8 mouse cellular contexts compared by ENCODE assay signal in genomic region chr2:93029267-93030060, GRCm38 (mm10). TPM values are rescaled to one million over a fixed set of nuclear protein-coding genes. Genes with fewer than 3 reads are reported as not detected.
A peak's percentile ranks its signal among the peaks of the same experiment; 100 is the strongest.
DNase-seq lines count a peak whose midpoint lies in the region; ATAC-seq lines count a peak whose summit lies in the region.

No protein-coding gene starts in this region.

- peak overlapping the region; percentile 67 for H3K27ac ChIP-seq in hindbrain, embryonic 10.5 days
- no peak overlapping the region for H3K27ac ChIP-seq in hindbrain, embryonic 12.5 days
- peak overlapping the region; percentile 43 for H3K27ac ChIP-seq in heart, embryonic 11.5 days (ENCODE audit: low read depth, low read length)
- no peak overlapping the region for H3K27ac ChIP-seq in midbrain, embryonic 16.5 days (ENCODE audit: low read length)

- no peak overlapping the region for H3K4me3 ChIP-seq in hindbrain, embryonic 10.5 days
- no peak overlapping the region for H3K4me3 ChIP-seq in hindbrain, embryonic 12.5 days
- H3K4me3 ChIP-seq in heart, embryonic 11.5 days (ENCODE audit: low read depth, low read length) = no peak overlapping the region
- H3K4me3 ChIP-seq in midbrain, embryonic 16.5 days (ENCODE audit: low read depth, low read length) = no peak overlapping the region

- no peak for DNase-seq in hindbrain, embryonic 10.5 days (ENCODE audit: low spot score)
- peak; percentile 74 for DNase-seq in brain, adult 2 months (ENCODE audit: low read depth, low spot score)
- peak; percentile 75 for DNase-seq in kidney, postnatal 14 days
- no peak for DNase-seq in right cerebral cortex, postnatal 36 days (ENCODE audit: low spot score in 2 of 2)
- no peak for DNase-seq in embryo, embryonic 11 days

- peaks cover 61% of the 10 kb centered on the region for H3K4me1 ChIP-seq in hindbrain, embryonic 10.5 days (replicated peaks)
- H3K4me1 ChIP-seq in hindbrain, embryonic 12.5 days = peaks cover 39% of the 10 kb centered on the region
- peaks cover 50% of the 10 kb centered on the region for H3K4me1 ChIP-seq in heart, embryonic 11.5 days (ENCODE audit: control insufficient read depth, insufficient read depth, low read length)
- peaks cover 5% of the 10 kb centered on the region; the same call in 1 of the 2 replicates for H3K4me1 ChIP-seq in midbrain, embryonic 16.5 days (ENCODE audit: control insufficient read depth, insufficient read depth, low read length)

- 38% methylated on average over 14 of the region's 14 CpGs for WGBS in hindbrain, embryonic 10.5 days
- WGBS in hindbrain, embryonic 12.5 days = 38% methylated on average over 14 of the region's 14 CpGs
- 47% methylated on average over 14 of the region's 14 CpGs for WGBS in heart, embryonic 11.5 days (ENCODE audit: insufficient replicate concordance)
- 33% methylated on average over 14 of the region's 14 CpGs for WGBS in midbrain, embryonic 16.5 days

- H3K36me3 ChIP-seq in hindbrain, embryonic 10.5 days = no peaks in the 10 kb centered on the region
- H3K36me3 ChIP-seq in hindbrain, embryonic 12.5 days = peaks cover 4% of the 10 kb centered on the region; the same call in 1 of the 2 replicates
- H3K36me3 ChIP-seq in heart, embryonic 11.5 days (ENCODE audit: control insufficient read depth, insufficient read depth, low read length) = no peaks in the 10 kb centered on the region
- H3K36me3 ChIP-seq in midbrain, embryonic 16.5 days (ENCODE audit: control insufficient read depth, insufficient read depth, low read length) = no peaks in the 10 kb centered on the region

- no peak for ATAC-seq in hindbrain, embryonic 12.5 days (ENCODE audit: low FRiP score)
- ATAC-seq in heart, embryonic 11.5 days (replicated peaks; ENCODE audit: insufficient number of reproducible peaks, low FRiP score, low TSS enrichment) = peak; percentile 41; the same call in 1 of the 2 replicates
- ATAC-seq in midbrain, embryonic 16.5 days = 0 out of 2 replicates have a peak, but pooled peaks have one; percentile 9

- peaks cover 2% of the 10 kb centered on the region; the same call in 1 of the 2 replicates for H3K27me3 ChIP-seq in hindbrain, embryonic 10.5 days (ENCODE audit: insufficient read depth, poor library complexity, severe bottlenecking)
- H3K27me3 ChIP-seq in hindbrain, embryonic 12.5 days = no peaks in the 10 kb centered on the region
- H3K27me3 ChIP-seq in heart, embryonic 11.5 days (ENCODE audit: control insufficient read depth, insufficient read depth, low read length) = no peaks in the 10 kb centered on the region
- H3K27me3 ChIP-seq in midbrain, embryonic 16.5 days (ENCODE audit: control insufficient read depth, insufficient read depth, low read depth, low read length) = no peaks in the 10 kb centered on the region

- H3K9ac ChIP-seq in hindbrain, embryonic 12.5 days = no peak overlapping the region
- H3K9ac ChIP-seq in heart, embryonic 11.5 days (ENCODE audit: low read depth, low read length) = no peak overlapping the region
- 0 out of 2 replicates have a peak overlapping the region, but pooled peaks have one; percentile 22 for H3K9ac ChIP-seq in midbrain, embryonic 16.5 days (ENCODE audit: low read depth, low read length)

- H3K4me2 ChIP-seq in hindbrain, embryonic 12.5 days (replicated peaks) = no peak overlapping the region
- H3K4me2 ChIP-seq in heart, embryonic 11.5 days = peak overlapping the region; percentile 2; the same call in 1 of the 2 replicates
- no peak overlapping the region for H3K4me2 ChIP-seq in midbrain, embryonic 16.5 days (ENCODE audit: low read length)

- no peaks in the 10 kb centered on the region for H3K9me3 ChIP-seq in hindbrain, embryonic 10.5 days
- no peaks in the 10 kb centered on the region for H3K9me3 ChIP-seq in hindbrain, embryonic 12.5 days (replicated peaks)
- no peaks in the 10 kb centered on the region for H3K9me3 ChIP-seq in heart, embryonic 11.5 days (replicated peaks; ENCODE audit: control insufficient read depth, low read length)
- no peaks in the 10 kb centered on the region for H3K9me3 ChIP-seq in midbrain, embryonic 16.5 days (replicated peaks; ENCODE audit: control insufficient read depth, low read length, poor library complexity, severe bottlenecking)

RNA-seq across cellular contexts. Expression of gene Prdm11, which starts 16.5 kb away (rescaled TPM):
- 2.1 and 2.3 TPM in 2 replicates for polyA plus RNA-seq in hindbrain, embryonic 10.5 days (2016; fragmentation: Nextera tagmentation; extraction: Ambion mirVana)
- polyA plus RNA-seq in hindbrain, embryonic 12.5 days (2016; fragmentation: Nextera tagmentation; extraction: Ambion mirVana) = 2.9 and 3.6 TPM in 2 replicates
- polyA plus RNA-seq in heart, embryonic 11.5 days (2014; fragmentation: Nextera tagmentation; extraction: Ambion mirVana) = 3.1 and 3.3 TPM in 2 replicates
- 2.1 and 2.6 TPM in 2 replicates for polyA plus RNA-seq in midbrain, embryonic 16.5 days (2015; fragmentation: Nextera tagmentation; extraction: Ambion mirVana)

Comparison
In these comparisons a context has a peak if more than half of its experiments do, and no peak if none do; other contexts are left out.
1. H3K27ac ChIP-seq: peak in hindbrain, embryonic 10.5 days (single experiment) and heart, embryonic 11.5 days (single experiment); none in hindbrain, embryonic 12.5 days (single experiment) and midbrain, embryonic 16.5 days (single experiment).
2. DNase-seq: peak in brain, adult 2 months (single experiment) and kidney, postnatal 14 days (single experiment); none in hindbrain, embryonic 10.5 days (single experiment), right cerebral cortex, postnatal 36 days (0 of 2) and embryo, embryonic 11 days (single experiment).